Mouse (Mus musculus): ENCODE measurements at regions not wholly inside any gene's neighbourhood (a gene's known extent, or its start where the extent isn't known, plus 50 kb on each side); places are given as distances from the start of the nearest gene placed in this dataset.

DNA sequence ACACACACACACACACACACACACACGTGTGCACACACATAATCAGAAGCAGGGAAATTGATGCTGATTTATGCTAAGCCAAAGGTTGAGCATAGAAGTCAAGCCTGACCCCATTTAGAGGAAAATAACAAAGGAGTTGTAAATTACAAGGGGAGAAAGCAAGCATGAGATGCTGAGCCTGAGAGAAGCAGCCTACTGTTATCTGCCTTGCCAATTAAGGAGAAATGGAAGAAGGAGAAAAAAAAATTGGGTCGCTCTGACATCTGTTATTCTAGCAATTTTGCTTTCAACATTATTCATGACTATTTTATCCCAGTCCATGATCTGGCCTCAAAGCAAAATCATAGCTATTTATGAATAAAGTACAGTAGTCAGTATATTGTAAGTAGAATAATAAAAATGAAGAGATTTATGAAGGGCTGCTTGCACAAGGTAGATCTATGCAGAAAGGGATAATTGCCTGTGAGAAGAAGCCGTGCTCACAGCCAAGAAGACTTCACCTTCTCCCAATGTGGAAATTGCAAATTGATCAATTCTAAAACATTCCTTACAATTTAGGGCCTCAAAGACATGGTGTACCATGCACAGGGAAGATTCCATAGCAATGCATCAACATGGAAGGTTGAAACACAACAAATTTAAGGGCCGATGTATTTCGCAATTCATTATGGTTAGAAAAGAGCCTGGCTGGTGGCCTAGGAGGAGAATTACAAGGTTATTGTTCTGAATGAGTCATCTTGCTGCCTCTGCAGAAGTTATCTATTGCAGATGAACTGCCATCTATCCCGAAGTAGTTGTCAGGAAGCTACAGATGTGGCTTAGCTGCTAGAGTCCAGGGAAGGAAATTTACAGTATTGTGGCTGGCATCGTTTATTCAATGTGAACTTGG, 585.7 kb downstream of the Zfp619 start:
- no peak overlapping the region for H3K9ac ChIP-seq (ENCODE audit: low read depth, low read length)
- no peak for ATAC-seq (ENCODE audit: low FRiP score)
- H3K4me3 ChIP-seq (ENCODE audit: low read depth, low read length): no peak overlapping the region
- H3K4me2 ChIP-seq (replicated peaks; ENCODE audit: low read depth, low read length): no peak overlapping the region
- no peaks in the 10 kb centered on the region for H3K36me3 ChIP-seq (ENCODE audit: control insufficient read depth, insufficient read depth, low read length)
- WGBS: 87% methylated on average over 7 of the region's 7 CpGs
- DNase-seq (ENCODE audit: low spot score): no peak
- no peaks in the 10 kb centered on the region for H3K4me1 ChIP-seq (replicated peaks; ENCODE audit: control insufficient read depth, insufficient read depth, low read length)
- no peak overlapping the region for H3K27ac ChIP-seq (ENCODE audit: low read depth, low read length)
- no peaks in the 10 kb centered on the region for H3K9me3 ChIP-seq (ENCODE audit: control insufficient read depth, low read length)
- no peaks in the 10 kb centered on the region for H3K27me3 ChIP-seq (ENCODE audit: control insufficient read depth, insufficient read depth, low read length)

DNA sequence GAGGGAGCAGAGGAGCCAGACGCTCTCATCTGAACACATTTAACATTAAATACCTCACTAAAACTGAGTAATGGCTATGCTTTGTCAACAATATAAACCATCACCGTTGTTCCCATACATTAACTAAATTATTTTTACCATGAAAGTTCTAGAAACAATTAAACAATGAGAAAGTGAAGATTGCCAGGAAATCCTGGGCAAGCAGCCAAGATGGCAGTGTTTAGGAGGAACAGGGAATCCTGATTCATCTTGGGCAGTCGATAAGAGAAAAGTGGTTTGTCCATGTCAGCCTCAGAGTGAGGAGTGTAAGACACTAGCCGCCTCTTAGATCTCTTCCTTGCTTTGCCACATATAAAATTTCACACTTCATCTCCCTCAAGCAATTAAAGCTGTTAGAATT, 625.3 kb downstream of the Zfp619 start:
- ATAC-seq (ENCODE audit: low FRiP score) (no peak), DNase-seq (ENCODE audit: low spot score) (no peak)
- Histone ChIP-seq H3K27ac (ENCODE audit: low read depth, low read length) (no peak overlapping the region), H3K4me1 (replicated peaks; ENCODE audit: control insufficient read depth, insufficient read depth, low read length) (no peaks in the 10 kb centered on the region), H3K4me3 (ENCODE audit: low read depth, low read length) (no peak overlapping the region), H3K36me3 (ENCODE audit: control insufficient read depth, insufficient read depth, low read length) (no peaks in the 10 kb centered on the region), H3K9me3 (ENCODE audit: control insufficient read depth, low read length) (no peaks in the 10 kb centered on the region), H3K4me2 (replicated peaks; ENCODE audit: low read depth, low read length) (no peak overlapping the region), H3K27me3 (ENCODE audit: control insufficient read depth, insufficient read depth, low read length) (no peaks in the 10 kb centered on the region), H3K9ac (ENCODE audit: low read depth, low read length) (no peak overlapping the region)
- 88% methylated on average over 4 of the region's 4 CpGs for WGBS

DNA sequence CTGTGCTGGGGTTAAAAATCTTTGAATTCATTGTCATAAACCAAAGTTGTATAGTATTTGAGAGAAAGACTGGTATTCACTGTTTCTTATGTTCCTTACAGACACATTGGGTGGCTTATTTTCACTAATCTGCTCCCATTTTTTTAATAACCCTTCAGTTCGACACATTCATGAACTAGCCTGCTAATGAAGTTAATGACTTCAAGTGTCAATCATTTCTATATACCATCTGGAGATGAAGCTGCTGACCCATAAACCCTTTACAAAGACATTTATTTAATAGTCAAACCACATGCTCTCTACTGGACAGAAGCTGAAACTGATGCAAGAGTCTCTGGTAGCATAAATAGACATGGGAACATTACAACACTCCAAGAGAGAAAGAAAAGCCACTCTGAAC, 626.9 kb downstream of the Zfp619 start:
- ATAC-seq (ENCODE audit: low FRiP score): no peak
- Histone ChIP-seq H3K4me3 (ENCODE audit: low read depth, low read length) (no peak overlapping the region), H3K4me2 (replicated peaks; ENCODE audit: low read depth, low read length) (no peak overlapping the region)

DNA sequence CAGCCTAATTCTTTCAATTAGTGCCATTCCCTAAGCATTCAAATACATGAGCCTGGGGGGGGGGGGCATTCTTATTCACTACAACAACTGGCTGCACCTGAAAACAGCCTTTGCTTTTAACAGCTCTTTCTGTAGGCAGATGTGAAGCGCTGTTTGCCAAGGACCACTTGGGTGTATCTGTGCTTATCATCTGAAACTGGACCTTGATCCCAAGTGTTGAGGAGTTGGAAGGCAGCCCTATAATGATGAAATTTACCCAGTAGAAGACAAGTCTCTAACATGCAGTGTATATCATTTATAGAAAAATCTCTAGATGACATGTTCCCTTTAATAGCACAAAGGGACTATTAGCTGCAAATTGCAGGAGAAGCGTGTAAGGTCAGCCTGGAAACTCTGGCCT, 660.0 kb downstream of the Zfp619 start:
- no peak for ATAC-seq (ENCODE audit: low FRiP score)
- no peak overlapping the region for H3K4me3 ChIP-seq (ENCODE audit: low read depth, low read length)
- no peaks in the 10 kb centered on the region for H3K36me3 ChIP-seq (ENCODE audit: control insufficient read depth, insufficient read depth, low read length)
- no peak overlapping the region for H3K4me2 ChIP-seq (replicated peaks; ENCODE audit: low read depth, low read length)
- H3K27me3 ChIP-seq (ENCODE audit: control insufficient read depth, insufficient read depth, low read length): no peaks in the 10 kb centered on the region
- no peaks in the 10 kb centered on the region for H3K4me1 ChIP-seq (replicated peaks; ENCODE audit: control insufficient read depth, insufficient read depth, low read length)
- no peak overlapping the region for H3K27ac ChIP-seq (ENCODE audit: low read depth, low read length)
- 87% methylated on average over 2 of the region's 2 CpGs for WGBS
- no peak overlapping the region for H3K9ac ChIP-seq (ENCODE audit: low read depth, low read length)
- no peak for DNase-seq (ENCODE audit: low spot score)
- no peaks in the 10 kb centered on the region for H3K9me3 ChIP-seq (ENCODE audit: control insufficient read depth, low read length)

More for the DNA sequence above, 626.9 kb downstream of the Zfp619 start:
- H3K36me3 ChIP-seq (ENCODE audit: control insufficient read depth, insufficient read depth, low read length): no peaks in the 10 kb centered on the region
- no peaks in the 10 kb centered on the region for H3K27me3 ChIP-seq (ENCODE audit: control insufficient read depth, insufficient read depth, low read length)
- no peak overlapping the region for H3K9ac ChIP-seq (ENCODE audit: low read depth, low read length)
- no peaks in the 10 kb centered on the region for H3K9me3 ChIP-seq (ENCODE audit: control insufficient read depth, low read length)
- WGBS: 79% methylated on average over 1 of the region's 1 CpGs
- no peak overlapping the region for H3K27ac ChIP-seq (ENCODE audit: low read depth, low read length)
- DNase-seq (ENCODE audit: low spot score): no peak
- H3K4me1 ChIP-seq (replicated peaks; ENCODE audit: control insufficient read depth, insufficient read depth, low read length): no peaks in the 10 kb centered on the region

DNA sequence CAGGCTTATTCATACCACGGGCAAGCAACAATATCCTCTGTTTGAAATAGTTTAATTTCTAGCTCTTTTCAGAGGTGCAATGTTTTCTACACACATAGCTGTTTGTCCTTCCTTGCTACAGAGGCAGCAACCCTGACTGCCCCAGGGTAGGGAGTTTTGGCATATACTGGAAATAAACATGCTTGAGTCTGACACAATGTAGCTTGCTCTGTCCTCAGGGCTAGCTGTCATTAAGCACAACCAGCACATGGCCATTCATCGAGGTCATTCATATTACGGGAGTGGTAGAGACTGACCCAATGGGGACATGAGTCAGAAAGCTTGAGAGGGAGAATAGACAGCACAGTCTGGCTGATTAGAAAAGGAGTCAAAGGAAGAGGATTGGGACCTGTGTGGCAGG, 677.8 kb downstream of the Zfp619 start:
- Histone ChIP-seq H3K9me3 (ENCODE audit: control insufficient read depth, low read length) (no peaks in the 10 kb centered on the region), H3K36me3 (ENCODE audit: control insufficient read depth, insufficient read depth, low read length) (no peaks in the 10 kb centered on the region), H3K27ac (ENCODE audit: low read depth, low read length) (no peak overlapping the region), H3K27me3 (ENCODE audit: control insufficient read depth, insufficient read depth, low read length) (no peaks in the 10 kb centered on the region), H3K9ac (ENCODE audit: low read depth, low read length) (no peak overlapping the region), H3K4me2 (replicated peaks; ENCODE audit: low read depth, low read length) (no peak overlapping the region), H3K4me3 (ENCODE audit: low read depth, low read length) (no peak overlapping the region), H3K4me1 (replicated peaks; ENCODE audit: control insufficient read depth, insufficient read depth, low read length) (no peaks in the 10 kb centered on the region)
- DNase-seq (ENCODE audit: low spot score) (no peak), ATAC-seq (ENCODE audit: low FRiP score) (no peak)
- WGBS: 90% methylated on average over 3 of the region's 3 CpGs

DNA sequence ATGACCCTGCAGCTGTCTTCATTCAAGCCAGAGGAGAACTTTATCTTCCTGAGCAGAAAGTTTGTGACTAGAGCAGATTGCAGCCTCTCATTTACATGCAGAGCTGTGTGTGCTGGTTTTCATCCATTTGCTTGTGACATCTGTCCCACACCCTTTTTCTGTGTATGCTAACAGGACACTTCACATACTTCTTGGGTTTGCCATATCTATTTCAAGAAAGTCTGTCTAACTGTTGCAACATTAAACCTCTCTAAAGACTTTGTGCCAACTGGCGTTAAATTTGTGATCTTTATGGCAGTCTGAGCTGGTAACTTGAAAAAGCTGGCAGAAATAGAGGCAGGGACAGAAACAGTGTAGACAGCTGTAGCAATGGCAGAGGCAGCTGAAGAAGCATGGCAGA, 685.0 kb downstream of the Zfp619 start:
- no peaks in the 10 kb centered on the region for H3K36me3 ChIP-seq (ENCODE audit: control insufficient read depth, insufficient read depth, low read length)
- WGBS: 86% methylated on average over 1 of the region's 1 CpGs
- DNase-seq (ENCODE audit: low spot score) (no peak), ATAC-seq (ENCODE audit: low FRiP score) (no peak)
- H3K27me3 ChIP-seq (ENCODE audit: control insufficient read depth, insufficient read depth, low read length): no peaks in the 10 kb centered on the region
- H3K4me1 ChIP-seq (replicated peaks; ENCODE audit: control insufficient read depth, insufficient read depth, low read length): no peaks in the 10 kb centered on the region
- H3K4me2 ChIP-seq (replicated peaks; ENCODE audit: low read depth, low read length): no peak overlapping the region
- no peaks in the 10 kb centered on the region for H3K9me3 ChIP-seq (ENCODE audit: control insufficient read depth, low read length)
- H3K9ac ChIP-seq (ENCODE audit: low read depth, low read length): no peak overlapping the region
- H3K4me3 ChIP-seq (ENCODE audit: low read depth, low read length): no peak overlapping the region
- H3K27ac ChIP-seq (ENCODE audit: low read depth, low read length): no peak overlapping the region

DNA sequence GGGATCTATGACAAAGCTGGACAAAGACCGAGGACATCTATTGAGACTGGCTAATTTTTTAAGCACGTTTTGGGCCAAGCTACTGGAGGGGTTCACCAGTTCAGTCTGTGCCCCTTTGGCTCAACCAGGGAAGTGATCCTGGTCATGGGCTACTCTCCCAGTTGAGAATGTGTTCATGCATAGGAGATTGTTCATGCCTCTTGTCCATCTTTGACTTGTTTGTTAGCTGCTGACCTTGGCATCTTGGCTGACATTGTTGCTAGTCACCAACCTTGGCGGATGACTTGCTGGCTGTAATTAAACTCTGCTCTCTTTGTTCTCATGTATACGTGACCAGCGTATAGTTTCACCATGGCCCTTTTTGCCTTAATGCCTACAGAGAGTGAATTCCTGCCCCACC, 686.2 kb upstream of the Vstm2b start:
- no peak for DNase-seq (ENCODE audit: low spot score)
- no peak for ATAC-seq (ENCODE audit: low FRiP score)
- Histone ChIP-seq H3K36me3 (ENCODE audit: control insufficient read depth, insufficient read depth, low read length) (no peaks in the 10 kb centered on the region), H3K4me1 (replicated peaks; ENCODE audit: control insufficient read depth, insufficient read depth, low read length) (no peaks in the 10 kb centered on the region), H3K4me2 (replicated peaks; ENCODE audit: low read depth, low read length) (no peak overlapping the region), H3K9ac (ENCODE audit: low read depth, low read length) (no peak overlapping the region), H3K4me3 (ENCODE audit: low read depth, low read length) (no peak overlapping the region), H3K27ac (ENCODE audit: low read depth, low read length) (no peak overlapping the region), H3K9me3 (ENCODE audit: control insufficient read depth, low read length) (no peaks in the 10 kb centered on the region), H3K27me3 (ENCODE audit: control insufficient read depth, insufficient read depth, low read length) (no peaks in the 10 kb centered on the region)
- WGBS: 80% methylated on average over 5 of the region's 5 CpGs

DNA sequence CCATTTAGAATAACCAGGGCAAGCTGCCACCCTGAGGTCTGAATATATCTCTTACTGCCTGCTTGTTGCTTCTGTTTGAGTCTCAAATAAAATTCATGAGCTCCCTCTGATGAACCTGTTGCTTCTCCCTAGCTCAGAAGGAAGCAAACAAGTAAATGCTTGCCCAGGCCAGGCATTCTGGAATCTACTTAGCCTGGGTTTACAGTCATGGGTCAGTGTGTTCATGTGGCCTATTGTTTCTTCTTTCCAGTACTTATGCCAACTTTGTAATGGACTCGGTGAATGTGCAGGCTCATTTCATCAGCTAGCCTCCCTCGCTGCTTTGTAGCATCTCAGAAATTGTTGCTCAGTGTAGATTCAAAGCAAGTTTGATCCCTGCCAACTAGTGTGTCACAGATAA, 685.6 kb upstream of the Vstm2b start:
- ATAC-seq (ENCODE audit: low FRiP score): no peak
- H3K27ac ChIP-seq (ENCODE audit: low read depth, low read length): no peak overlapping the region
- H3K27me3 ChIP-seq (ENCODE audit: control insufficient read depth, insufficient read depth, low read length): no peaks in the 10 kb centered on the region
- H3K9me3 ChIP-seq (ENCODE audit: control insufficient read depth, low read length): no peaks in the 10 kb centered on the region
- 87% methylated on average over 2 of the region's 2 CpGs for WGBS
- no peaks in the 10 kb centered on the region for H3K4me1 ChIP-seq (replicated peaks; ENCODE audit: control insufficient read depth, insufficient read depth, low read length)
- H3K9ac ChIP-seq (ENCODE audit: low read depth, low read length): no peak overlapping the region
- H3K36me3 ChIP-seq (ENCODE audit: control insufficient read depth, insufficient read depth, low read length): no peaks in the 10 kb centered on the region
- no peak overlapping the region for H3K4me3 ChIP-seq (ENCODE audit: low read depth, low read length)
- DNase-seq (ENCODE audit: low spot score): no peak
- H3K4me2 ChIP-seq (replicated peaks; ENCODE audit: low read depth, low read length): no peak overlapping the region

DNA sequence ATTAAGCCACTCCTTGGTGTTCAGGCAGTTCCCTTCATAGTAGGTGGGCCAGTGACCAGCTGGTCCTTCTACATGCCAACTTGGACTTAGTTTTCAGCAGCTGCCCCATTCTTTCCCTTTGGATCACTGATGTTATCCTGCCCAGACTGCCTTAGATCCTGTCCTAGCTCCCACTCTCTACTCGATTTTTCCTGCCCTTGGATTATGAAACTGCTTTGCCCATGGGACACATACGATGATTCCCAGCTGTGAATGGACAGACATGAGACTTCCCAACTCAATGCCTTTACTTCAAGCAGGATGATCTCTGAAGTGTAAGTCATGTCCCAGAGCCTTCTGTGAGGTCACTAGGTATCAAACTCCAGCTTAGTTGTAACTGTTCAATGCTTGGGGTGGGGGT, 684.5 kb upstream of the Vstm2b start:
- Histone ChIP-seq H3K4me1 (replicated peaks; ENCODE audit: control insufficient read depth, insufficient read depth, low read length) (no peaks in the 10 kb centered on the region), H3K36me3 (ENCODE audit: control insufficient read depth, insufficient read depth, low read length) (no peaks in the 10 kb centered on the region), H3K9ac (ENCODE audit: low read depth, low read length) (no peak overlapping the region), H3K27ac (ENCODE audit: low read depth, low read length) (no peak overlapping the region), H3K9me3 (ENCODE audit: control insufficient read depth, low read length) (no peaks in the 10 kb centered on the region), H3K4me3 (ENCODE audit: low read depth, low read length) (no peak overlapping the region), H3K4me2 (replicated peaks; ENCODE audit: low read depth, low read length) (no peak overlapping the region), H3K27me3 (ENCODE audit: control insufficient read depth, insufficient read depth, low read length) (no peaks in the 10 kb centered on the region)
- ATAC-seq (ENCODE audit: low FRiP score) (no peak), DNase-seq (ENCODE audit: low spot score) (no peak)
- 84% methylated on average over 2 of the region's 2 CpGs for WGBS

All from hindbrain, embryonic 11.5 days (tissue).